Mouse (Mus musculus): ENCODE results near the gene Kcnip1.

Kcnip1 gene

DNA sequence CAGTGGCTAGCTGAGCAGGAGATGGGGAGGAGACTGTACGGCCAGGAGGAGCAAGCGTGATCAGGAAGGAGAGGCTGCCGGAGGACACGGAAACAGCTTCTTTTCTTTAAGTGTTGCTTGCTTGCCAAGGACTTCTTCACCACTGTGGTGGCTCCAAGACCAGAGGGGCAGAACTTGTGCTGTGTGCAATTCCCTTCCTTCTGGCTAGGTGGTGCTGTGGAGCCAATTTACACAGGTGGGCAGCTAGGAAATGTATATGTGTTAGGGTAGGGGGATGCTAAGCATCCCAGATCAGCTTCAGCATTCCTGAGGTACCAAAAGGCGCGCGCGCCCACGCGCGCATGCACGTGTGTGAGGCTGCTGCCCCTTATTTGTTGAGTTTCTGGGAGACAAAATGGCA, 243.5 kb downstream of the Kcnip1 start:
- DNase-seq = no peak

DNA sequence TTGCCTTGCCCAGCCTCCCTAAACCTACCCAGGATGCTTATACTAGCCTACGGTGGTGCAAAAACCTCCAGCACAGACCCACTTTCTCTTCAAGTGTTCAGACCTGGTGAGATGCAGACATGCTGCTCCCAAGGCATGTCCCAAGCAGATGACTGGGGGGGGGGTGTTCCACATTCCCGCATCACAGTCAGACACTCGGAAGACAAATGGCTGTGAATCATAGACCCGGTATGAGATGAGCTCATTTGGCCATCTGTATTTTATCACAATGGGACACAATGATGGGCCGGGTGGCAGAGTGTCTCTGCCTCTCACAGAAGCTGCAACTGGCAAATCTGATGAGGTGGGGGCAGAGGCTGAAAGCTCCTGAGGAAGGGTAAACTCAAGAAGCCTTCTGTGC, 244.2 kb downstream of the Kcnip1 start:
- DNase-seq = no peak

DNA sequence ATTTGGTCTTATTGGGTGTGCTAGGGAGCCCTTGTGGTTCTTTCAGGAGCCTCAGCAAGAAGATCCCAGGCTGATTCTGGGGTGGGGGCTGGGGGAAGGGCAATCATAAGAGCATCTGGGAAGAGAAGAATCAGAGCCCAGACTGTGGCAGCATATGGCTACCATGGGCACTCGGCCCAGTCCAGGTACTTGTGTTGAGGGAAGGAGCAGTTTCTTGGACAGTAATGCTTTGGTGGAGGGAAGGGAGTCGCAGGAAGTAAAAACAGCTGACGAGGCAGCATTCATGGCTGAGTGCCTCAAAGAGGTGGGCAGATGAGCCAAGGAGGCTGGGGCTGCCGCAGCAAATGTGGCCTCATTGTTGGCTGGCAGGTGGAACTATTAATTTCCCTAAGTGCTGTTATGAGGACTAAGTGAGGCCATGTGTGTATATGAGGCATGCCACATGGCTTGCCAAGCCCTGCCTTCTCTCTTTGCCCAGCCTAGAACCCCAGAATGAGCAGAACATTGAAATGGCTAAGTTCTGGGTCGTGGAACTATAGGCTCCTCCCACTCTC, 245.5 kb downstream of the Kcnip1 start:
- DNase-seq = no peak

DNA sequence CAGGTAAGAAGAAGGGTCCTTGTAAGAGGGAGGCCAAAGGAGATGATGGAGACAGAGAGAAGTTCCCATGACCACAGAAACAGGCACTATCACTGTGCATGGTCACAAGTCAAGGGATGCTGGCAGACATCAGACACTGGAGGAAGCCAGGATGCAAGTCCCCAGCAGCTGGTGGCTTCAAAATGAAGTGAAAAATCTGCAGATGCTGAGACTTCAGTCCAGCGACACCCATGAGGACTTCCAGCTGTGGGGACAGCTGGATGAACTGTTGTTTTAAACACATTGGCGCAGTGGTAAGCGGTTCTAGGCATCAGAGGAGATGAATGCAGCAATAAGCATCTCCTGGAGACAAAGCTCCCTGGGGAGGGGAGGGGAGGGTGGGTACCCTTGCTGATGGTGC, 246.6 kb downstream of the Kcnip1 start:
- peak; percentile 7 for DNase-seq

GRCm38 (mm10) chr11:33745821-33746329, 247.1 kb downstream of the Kcnip1 start:
- no peak for DNase-seq

- no peak for DNase-seq
These were observed 248.5 kb downstream of the Kcnip1 start for GRCm38 (mm10) chr11:33744429-33744828.

GRCm38 (mm10) chr11:33740187-33740586, 252.8 kb downstream of the Kcnip1 start:
- DNase-seq = no peak

DNA sequence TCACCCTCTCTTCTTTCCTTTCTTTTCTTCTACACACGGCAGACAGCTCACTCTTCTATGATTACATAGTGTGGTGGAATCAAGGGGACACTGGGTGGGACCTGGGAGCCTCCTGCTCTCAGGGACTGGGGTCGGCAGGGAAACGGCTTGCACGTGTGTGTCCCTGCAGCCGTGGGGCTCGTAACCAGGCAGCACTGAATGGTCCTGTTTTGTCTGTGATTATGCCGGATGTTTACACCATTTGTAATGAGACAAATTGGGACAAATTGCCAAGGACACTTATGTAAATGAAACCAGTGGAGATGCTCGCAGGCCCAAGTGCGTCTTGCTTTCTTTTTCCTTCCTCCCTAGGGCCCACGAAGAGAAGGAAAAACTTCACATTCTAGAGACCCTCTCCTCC, 256.5 kb downstream of the Kcnip1 start:
- DNase-seq = no peak

GRCm38 (mm10) chr11:33733269-33733668, 259.7 kb downstream of the Kcnip1 start:
- peak; percentile 68 for DNase-seq

DNA sequence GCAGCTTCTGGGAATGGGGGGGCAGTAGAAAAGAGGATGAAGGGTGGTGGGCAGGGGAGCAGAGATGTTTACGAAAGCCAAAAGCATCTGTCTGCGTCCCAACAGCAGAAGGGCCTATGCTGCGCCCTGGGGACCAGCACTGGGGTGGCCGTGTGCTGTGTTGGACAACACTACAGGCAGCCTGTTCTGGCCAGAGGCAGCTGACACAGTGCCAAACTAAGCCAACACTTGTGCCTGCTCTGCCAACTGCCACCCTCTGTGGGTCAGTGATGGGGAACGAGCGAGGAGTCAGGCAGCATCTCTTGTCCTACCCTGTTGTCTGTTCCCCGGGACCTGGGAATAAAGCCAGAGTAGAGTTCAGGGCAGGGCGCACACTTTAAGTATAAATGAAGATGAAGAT, 260.6 kb downstream of the Kcnip1 start:
- no peak for DNase-seq

GRCm38 (mm10) chr11:33721297-33721696, 271.7 kb downstream of the Kcnip1 start:
- peak; percentile 48 for DNase-seq

GRCm38 (mm10) chr11:33706777-33707176, 286.2 kb downstream of the Kcnip1 start:
- DNase-seq = no peak

DNA sequence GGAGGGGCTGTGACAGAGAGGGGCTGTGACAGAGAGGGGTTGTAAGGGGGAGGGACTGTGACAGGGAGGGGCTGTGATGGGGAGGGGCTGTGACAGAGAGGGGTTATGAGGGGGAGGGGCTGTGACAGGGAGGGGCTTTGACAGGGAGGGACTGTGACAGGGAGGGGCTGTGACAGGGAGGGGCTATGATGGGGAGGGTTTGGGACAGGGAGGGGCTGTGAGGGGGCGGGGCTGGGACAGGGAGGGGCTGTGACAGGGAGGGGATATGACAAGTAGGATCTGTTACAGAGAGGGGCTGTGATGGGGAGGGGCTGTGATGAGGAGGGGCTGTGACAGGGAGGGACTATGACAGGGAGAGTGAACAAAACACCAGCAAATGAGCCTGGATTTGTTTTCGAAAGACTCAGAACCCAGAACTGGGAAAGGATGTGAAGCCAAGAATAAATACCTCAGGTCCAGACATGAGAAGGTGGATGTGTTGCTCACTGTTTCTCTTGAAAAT, 290.9 kb downstream of the Kcnip1 start:
- DNase-seq = no peak

- no peak for DNase-seq
These were observed 291.6 kb downstream of the Kcnip1 start for GRCm38 (mm10) chr11:33701236-33701957.

DNA sequence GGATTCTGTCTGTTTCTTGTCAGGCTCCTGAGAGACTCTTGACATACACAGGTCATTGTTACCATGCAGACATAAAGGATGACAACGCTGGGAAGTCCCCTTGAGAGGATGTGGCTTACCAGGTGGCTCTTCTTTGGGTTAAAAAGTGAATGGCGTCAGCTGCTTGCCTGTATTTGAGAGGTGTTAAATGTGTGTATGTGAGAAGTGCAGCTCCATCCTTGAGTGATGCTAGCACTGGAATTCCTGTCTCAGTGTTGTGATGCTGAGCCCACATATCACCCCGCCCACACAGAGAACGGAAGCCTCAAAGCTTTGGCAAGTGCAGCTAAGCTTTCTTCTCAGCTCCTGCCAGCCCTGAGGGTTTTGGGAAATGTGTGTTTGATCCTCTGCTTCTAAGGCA, 292.2 kb downstream of the Kcnip1 start:
- no peak for DNase-seq

- no peak for DNase-seq
These were observed 302.8 kb downstream of the Kcnip1 start for GRCm38 (mm10) chr11:33690181-33690580.

DNA sequence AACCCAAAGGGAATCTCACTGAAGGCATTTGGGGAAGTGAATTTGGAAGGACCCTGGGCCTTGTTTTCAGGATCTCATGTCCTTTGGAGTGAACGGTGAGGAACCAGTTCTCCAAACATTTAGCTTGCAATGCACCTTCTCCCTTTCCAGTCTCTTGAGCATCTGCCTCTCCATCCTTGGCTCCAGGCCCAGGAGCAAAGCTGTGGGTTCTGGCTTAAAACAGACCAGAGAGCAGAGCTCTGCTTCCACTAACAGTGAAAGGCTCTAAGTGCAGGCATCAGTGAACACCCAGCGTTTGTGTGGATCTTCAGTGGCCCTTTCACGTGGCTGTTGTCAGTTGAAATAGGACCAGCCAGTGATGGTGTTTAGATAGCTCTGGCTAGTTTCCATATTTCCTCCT, 307.0 kb downstream of the Kcnip1 start:
- no peak for DNase-seq

GRCm38 (mm10) chr11:33680151-33680550, 312.8 kb downstream of the Kcnip1 start:
- DNase-seq = peak; percentile 36

DNA sequence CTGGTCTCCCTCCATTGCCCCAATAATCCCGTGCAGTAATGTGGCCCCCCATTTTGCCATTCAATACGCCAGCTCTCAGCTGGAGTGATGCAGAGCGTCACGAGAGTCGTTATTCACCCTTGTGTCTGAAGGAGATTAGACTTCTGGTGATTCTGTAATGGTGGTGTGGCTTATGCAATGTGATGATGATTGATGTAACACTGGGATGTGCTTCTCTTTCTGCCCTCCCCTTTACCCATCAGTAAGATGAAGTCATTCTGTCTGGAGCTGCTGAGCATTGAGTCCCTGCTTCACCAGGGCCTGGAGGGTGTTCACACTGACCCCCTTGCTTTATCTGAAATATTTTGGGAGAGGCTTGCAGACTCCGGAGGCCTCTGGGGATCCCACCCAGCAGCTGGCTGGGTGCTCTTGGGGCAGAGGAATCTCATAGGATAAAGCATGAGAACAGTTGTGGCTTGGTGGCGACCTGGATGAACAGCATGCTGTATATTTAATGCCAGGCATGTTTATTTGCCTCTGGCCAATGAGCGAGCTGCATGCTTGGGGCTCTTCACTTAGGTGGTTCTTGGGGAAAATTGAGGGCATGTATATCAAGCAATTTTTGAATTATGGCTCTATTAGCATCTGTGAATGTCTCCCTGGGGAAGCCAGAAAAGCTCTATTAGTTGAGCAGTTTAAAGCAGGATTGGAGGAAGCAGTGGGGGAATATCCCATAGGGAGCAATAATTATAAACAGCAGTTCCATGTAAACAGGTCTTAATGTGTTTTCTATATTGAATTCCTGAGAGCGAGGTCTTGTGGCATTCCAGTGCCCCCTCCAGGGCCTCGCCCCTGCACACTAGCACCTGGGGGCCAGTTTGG, 322.6 kb downstream of the Kcnip1 start:
- DNase-seq = no peak

GRCm38 (mm10) chr11:33668376-33668775, 324.6 kb downstream of the Kcnip1 start:
- no peak for DNase-seq

GRCm38 (mm10) chr11:33663599-33663998, 329.4 kb downstream of the Kcnip1 start:
- DNase-seq = no peak

- DNase-seq = no peak
These were observed 332.7 kb downstream of the Kcnip1 start for GRCm38 (mm10) chr11:33660016-33660913.
